Mouse (Mus musculus): ENCODE results near the gene Cep72. TPM values are rescaled to one million over a fixed set of nuclear protein-coding genes. Genes with fewer than 3 reads are reported as not detected.
"Not testable (repeated sequence)": the region's sequence is repeated elsewhere in the genome, so short reads cannot be mapped to it uniquely, and the experiment has no call there.

Gene Cep72
- total RNA-seq (2021) = 1 to 10 TPM; 4.1 to 4.4 TPM

DNA sequence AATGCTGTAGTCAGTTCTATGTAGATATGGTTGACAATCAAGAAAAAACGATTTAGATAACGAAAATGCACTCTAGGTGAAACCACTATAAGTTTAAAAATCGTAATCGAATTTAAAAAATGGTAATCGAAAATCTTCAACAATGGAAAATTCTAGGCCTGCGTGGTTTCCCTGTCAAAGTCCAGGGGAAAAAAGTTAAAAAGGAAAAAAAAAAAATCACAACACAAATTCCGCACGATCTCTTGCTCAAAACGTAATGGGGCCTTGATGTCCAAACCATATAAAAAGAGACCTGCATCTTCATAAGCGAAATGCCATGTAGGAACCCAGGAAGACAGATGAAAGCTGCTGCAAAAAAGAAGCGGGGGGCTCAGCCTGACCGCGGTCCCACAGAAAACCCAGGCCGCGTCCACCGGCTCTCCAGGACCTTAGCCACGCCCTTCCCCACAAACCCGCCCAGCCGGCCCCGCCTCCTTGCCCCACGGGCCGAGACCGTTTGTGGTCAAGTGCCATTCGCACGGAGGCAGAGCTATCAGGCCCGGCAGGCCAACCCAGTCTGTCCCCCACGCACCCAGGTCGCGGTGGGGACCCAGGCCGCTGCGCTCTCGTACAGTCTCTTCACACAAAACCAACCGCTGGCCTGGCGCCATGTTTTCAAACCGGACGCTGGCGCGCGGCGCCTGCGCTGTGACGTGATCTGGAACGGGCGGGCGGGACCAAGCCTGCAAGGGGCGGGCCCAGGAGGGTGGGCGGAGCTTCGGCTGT is at the start of gene Cep72:
Gene Cep72, minus strand, starts transcription at position 687 of the 765 bp plus-strand sequence.
- intact Hi-C loops (cut with DNase I) = no loop called here
- peak; percentile 96 for DNase-seq

DNA sequence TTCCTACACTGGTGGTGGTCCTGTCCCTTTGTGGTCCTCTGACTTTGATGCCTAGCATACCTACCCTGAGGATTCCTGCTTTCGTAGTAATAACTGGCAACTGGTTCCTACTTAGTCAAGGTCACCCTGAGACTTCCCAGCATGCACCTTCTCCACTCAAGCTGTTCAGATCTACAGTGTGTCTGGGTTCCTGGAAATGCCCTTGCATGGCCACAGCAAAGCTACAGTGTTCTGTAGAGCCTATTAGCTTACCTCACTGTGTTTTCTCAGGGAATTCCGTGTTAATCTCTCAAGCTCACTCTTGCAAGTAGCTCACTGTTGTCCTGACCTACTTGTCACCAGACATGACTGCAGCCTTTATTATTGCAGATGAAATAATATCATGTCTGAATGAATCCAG is 45.3 kb upstream of the Cep72 start:
- no peak for DNase-seq
- intact Hi-C loops (cut with DNase I) = no loop called here

DNA sequence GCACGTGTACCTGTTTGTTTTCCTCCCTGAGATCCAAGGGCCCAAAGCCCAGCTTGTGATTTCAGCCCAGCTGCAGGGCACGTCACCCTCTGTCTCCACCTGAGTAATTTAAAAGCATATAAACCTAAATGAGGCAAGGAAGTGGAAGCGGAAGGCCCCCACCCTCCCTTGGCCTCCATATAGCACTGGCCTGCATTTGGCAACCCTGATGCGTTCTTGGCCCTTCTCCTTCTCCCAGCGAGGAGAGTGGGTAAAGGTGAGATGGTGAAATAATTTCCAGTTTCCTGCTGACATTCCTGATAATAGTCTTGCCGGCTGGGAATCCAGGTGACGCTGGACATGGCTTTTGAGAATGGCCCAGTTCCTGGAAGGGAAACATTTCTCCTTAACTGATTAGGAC is 42.3 kb upstream of the Cep72 start:
- intact Hi-C loops (cut with DNase I) = no loop called here
- DNase-seq = no peak

DNA sequence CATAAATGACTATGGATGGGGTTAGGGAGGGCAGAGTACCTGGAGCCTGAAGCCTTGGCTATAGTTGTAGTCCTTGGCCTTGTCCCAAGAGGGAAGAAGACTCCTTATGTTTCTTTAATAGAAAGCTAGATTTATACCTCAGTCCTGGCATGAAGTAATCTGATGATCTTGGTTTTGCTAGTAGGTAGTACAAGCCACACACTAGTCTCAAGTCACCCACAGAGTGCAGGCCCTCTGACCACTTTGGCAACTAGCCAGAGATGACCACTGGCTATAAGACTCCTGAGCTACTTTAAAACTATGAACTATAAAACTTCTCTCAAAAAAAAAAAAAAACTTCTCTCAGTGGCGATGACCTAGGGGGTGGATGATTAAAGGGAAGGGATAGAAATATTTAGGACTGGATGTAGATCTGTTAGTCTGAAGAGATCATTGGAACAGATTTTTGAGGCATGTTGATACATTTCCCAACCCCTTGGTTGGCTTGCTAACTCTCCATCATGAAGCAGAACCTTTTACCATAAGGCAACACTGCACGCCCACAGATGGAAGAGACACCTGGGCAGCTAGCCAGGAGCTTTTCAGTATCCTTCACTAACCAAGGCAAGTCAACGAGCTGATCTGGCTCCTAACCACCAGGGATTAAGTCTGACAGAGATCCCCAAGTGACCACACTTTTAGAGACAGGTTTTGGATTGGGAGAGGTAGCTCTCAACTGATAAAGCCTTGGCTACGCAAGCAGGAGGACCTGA is 40.9 kb upstream of the Cep72 start:
- DNase-seq = peak; percentile 40
- intact Hi-C loops (cut with DNase I) = no loop called here

DNA sequence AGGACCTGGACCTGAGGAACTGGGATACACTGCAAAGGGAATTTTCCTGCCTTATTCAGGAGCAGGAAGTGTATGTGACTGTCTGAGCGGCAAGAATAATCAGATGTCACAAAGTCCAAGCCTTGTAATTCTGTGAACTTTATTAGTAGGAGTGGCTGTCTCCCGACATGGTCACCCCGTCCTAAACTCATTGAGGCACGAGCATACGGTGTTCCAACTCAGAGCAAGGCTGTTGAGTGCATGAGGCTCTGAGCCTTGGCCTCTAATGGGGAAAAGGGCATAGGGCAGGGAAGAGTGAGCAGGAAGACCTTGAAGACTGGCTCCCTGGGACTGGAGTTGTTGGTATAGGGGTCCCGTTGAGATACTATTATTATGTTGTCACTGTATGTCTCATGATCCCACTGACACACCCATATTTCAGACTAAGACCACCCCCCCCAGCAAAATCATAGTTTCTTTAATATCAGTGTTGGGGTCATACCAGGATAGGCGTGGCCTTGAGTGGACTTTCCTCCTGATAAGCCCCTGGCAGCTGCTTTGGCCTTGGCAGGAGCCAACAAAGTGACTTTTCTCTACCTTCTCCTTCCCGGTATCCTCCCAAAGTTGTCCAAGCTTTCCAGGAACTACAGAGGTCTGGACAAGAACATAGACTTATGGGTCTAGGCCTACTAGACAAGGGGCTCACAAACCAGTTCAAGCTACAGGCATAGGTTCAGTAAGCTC is 40.2 kb upstream of the Cep72 start:
- DNase-seq = no peak
- intact Hi-C loops (cut with DNase I) = no loop called here

DNA sequence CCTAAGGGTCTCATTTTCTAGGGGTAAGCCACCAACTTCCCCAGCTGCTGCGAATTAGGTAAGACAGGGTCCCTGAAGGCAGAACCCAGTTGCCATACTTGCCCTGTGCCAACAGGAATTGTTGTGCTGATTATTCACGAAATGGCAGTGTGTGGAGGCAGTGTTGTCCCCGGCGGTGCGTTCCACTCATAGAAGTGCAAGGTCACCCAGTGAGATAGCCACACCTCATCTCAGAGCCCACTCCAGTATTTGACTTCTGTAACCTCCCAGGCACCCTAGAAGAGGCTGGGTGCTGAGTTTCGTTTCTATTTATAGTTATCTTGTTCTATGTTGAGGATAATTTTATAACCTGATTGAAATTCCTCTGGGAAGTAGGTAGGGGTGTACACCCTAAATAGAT is 36.8 kb upstream of the Cep72 start:
- intact Hi-C loops (cut with DNase I) = loop anchor here (5.0 kb wide), 1 partner anchor 203 kb away; no protein-coding TSS in a partner anchor
- DNase-seq = no peak

DNA sequence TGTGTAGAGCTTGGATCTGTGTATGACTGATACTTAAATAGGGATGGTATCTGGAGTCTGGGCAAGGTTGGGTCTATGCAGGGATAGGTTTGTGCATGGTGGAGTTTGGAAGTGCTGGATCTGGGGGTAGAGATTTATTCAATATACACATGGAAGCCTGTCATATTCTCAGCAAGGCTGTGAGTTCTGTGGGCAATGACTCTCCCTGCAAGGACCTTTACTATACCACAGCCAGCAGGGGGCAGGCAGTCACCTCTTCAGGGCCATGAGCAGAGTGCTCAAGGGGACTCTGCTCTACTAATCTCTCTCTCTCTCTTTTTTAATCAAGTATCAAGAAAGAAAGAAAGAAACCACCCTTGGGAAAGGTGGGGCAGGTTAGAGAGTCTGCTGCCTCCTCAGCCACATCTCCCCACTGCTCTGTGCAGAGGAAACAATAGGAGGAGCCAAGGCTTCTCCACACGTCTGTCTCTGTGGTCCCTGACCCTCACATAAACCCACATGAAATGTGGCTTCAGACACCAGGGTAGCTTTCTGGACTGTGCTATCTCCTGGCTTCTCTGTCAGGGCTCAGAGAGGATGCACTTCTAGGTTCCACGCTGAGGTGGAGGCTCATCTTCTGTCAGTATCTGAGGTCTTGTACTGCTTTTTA is 34.7 kb upstream of the Cep72 start:
- peak; percentile 73 for DNase-seq
- intact Hi-C loops (cut with DNase I) = loop anchor here (5.0 kb wide), 1 partner anchor 205 kb away; no protein-coding TSS in a partner anchor

DNA sequence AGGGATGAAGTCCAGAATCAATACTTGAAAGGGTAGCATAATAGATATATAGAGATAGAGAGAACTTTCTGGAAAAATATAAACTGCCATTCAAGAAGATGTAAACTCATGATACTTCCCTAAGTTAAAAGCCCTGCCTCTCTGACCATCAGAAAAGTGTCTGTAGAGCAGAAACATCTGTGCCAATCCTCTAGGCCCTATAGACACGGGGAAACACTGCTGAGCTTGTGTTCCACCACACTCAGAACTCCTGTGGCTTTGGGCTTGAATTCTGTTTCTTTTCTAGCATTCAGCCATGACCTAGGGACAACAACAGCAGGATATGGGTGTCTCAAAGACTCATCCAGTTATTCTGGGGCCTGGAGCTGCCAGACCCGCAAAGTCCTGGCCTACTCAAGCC is 33.8 kb upstream of the Cep72 start:
- intact Hi-C loops (cut with DNase I) = loop anchor here (5.0 kb wide), 1 partner anchor 206 kb away; no protein-coding TSS in a partner anchor
- no peak for DNase-seq

DNA sequence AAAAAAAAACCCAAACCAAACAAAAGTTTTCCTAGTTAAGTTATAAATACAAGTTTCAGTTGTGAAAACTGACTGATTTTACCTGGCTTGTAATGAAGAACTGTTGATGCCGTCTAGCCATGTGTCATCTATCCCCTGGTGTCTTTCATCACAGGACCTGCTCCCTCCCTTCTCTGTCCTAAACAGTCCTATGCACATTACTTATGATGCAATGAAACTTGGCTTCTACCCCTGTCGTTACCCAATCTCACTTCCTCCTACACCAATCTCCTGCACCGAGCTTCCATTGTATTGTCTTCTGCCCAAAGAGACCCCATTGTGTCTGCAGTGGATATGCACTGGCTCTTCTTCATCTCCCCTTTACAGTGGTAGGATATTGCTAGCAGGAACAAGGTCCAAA is 28.2 kb upstream of the Cep72 start:
- no peak for DNase-seq
- intact Hi-C loops (cut with DNase I) = no loop called here

DNA sequence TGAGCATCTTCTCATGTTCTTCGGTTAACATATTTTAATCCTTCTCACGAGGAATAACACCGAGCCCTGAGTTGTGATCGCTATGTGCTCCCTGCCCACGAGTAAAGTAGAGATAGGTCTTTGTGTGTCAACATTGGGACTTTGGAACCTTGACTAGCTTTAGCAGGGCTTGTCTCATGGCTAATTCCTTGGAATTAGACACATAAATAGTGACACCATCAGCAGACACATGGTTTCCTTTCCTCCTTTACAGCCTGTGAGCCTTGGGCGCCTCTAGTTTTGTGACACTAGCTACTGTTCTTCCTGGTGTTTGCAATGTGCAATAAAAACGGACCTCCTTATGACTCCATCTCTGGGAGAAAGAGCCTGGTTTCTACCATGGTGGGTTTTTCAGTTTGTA is 11.3 kb upstream of the Cep72 start:
- DNase-seq = no peak
- intact Hi-C loops (cut with DNase I) = no loop called here

DNA sequence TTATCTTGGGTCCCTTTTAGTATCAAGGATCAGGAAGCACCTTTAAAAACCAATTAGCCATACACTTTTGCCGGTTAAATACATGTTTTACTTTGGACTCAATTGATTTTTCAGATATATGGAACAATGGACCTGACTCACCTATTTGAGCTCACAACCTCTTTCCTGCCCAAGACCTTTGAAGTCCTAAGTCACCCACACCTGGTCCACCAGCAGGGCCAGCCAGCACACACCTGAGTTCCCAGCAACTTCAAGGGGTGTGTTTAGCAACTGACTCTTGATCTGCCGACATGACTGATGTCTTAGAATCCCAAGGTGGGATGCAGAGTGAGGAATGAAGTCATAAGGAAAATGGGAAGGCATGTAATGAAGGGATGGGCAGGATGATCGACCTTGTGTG is 9.6 kb upstream of the Cep72 start:
- no peak for DNase-seq
- intact Hi-C loops (cut with DNase I) = no loop called here

DNA sequence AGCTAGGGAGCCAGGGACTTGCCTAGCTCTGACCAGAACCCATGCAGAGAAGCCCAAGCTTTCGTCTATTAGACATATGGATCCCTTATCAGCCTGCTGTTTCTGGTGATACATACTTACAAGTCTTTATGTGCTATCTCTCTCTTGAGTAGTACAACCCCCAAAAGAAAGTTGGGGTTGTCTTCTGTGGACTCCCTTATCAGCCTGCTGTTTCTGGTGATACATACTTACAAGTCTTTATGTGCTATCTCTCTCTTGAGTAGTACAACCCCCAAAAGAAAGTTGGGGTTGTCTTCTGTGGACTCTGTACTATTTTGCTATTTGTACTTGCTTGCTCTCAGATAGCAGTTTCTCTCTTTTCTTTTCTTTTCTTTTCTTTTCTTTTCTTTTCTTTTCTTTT is 9.1 kb upstream of the Cep72 start:
- intact Hi-C loops (cut with DNase I); DNase-seq: not testable (repeated sequence)

DNA sequence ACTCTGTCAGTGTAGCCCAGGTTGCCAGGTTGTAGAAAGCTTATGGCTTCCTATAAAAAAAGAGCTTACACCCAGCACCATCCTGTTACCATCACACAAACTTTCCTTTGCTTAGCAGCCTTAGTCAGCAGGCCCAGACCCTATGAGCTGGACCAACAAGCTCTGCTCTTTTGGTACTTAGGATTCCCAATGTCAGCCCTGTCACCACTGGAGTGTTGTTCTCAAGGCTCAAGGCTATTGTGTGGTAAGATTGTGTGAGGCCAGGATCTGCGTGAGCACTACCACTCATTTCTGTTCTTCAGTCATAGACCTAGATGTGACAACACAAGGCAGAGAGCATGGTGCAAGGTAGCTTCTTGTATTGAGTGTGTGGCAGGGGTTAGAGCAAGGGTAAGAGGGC is 4.5 kb upstream of the Cep72 start:
- no peak for DNase-seq
- intact Hi-C loops (cut with DNase I) = no loop called here

DNA sequence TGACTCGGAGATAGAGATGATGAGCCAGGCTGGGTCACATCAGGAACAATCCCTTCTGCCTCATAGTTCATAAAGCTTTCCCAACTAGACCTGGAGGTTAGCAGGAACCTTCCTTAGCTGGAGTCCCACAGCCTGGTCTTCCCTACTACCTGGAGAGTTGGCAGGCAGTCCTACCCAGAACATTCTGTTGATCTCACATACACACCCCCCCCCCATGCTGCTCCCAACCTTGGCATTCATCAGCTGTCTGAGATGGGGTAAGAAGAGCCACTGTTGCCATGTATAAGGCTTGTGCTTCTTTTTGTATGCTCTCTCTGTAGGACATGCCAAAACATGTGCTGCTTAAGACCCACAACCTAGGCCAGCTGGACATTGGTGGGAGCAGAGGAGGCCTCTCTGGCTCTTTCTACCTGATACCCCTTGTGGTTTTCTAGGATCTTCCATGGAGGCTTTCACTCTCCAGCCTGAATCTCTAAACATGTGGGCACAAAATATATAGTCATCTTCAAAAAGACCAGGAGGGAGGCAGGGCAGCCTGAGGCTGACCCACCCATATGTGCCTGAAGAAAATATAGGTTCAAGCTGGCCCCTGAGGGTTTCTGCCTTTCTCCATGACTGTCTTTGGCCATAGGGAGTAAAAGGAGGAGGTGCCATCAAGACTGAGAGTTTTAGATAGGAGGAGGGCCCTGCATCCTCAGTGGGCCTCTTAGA is 1.4 kb upstream of the Cep72 start:
- no peak for DNase-seq

DNA sequence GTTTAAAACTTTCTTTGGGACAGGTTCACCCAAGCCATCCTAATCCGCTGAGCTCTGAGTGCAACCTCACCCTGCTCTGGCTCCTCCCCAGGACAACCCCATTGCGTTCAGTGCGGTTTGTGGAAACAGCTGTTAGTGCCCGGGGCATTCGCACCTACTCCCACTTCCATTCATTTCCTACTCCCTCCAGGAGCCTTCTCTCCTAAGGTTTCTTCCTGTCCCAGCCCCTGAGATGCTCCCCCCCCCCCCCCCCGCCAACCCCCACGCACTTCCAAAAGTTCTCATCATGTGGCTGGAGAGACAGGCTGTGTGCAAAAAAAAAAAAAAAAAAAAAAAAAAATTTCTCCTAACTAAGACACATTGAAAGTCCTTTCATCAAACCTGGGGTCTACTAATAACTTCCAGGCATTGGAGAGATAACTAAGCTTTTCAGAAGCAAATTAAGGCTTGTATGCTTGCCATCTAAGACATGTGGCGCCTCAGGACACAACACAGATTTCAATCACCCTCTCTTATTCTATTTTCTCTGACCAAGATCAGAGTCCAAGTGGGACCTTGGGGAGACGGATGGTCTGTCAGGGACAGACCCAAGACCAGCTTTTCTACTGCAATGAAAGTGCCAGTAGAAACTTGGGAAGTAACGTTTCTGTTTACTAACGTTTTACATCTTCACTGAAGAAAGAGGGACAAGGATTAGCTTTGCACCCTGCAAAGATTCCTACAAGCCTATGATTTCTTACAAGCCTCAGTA is 454 bp upstream of the Cep72 start:
- no peak for DNase-seq
- intact Hi-C loops (cut with DNase I) = no loop called here

More for the DNA sequence above, 1.4 kb upstream of the Cep72 start:
- intact Hi-C loops (cut with DNase I) = no loop called here

DNA sequence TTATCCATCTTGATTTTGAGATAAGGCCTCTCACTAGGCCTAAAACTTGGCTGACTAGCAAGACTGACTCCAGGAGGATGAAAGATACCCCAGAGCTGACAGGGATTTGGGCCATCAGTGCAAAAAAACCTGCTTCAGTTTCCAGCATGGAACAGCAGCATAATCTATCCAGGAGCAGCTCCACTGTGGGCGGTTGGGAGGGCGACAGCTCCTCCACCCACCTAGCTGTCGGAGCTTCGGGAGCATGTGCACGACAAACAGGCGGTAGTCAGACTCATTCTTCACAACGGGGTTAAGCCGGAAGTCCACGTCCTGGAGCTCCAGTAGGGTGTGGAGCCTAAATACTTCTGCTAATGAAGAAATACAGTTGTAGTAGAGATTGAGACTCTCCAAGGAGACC is 4.0 kb downstream of the Cep72 start:
- intact Hi-C loops (cut with DNase I) = no loop called here
- no peak for DNase-seq

DNA sequence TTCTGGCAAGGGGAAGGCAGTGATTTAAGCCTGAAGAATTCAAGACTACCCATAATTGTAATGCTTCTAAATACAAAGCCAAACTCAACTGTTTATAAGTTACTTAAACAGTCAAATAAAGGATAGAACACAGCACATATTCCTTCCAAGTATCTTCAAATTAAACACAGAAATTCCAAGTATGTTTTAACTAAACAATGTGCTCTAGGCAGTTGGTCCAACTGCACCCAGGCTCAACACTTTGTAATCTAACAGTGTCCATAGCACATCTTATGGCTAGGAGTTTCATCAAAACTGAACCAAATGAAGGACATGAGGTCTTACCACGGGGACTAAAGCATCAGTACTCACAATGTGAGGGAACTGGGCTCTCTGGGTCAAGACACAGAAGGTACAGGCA is 5.9 kb downstream of the Cep72 start:
- no peak for DNase-seq
- intact Hi-C loops (cut with DNase I) = no loop called here

DNA sequence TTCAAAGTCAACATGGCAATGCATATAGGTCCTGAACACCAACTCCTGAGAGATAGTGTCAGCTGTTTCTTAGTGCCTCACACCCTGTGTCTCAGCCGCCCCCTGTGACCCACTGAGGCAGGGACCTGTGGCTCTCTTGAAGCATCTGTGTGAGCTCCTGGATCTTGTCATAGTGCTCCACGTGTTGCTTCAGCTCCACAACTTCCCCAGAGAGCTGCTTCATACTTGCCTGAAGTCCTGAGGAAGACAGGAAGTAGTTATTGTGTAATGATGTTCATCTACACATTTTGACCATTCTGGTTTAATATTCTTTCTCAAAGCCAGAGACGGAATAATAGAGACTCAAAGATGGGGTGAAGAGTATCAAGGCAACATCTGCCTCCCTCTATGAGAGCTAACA is 22.2 kb downstream of the Cep72 start:
- intact Hi-C loops (cut with DNase I) = no loop called here

DNA sequence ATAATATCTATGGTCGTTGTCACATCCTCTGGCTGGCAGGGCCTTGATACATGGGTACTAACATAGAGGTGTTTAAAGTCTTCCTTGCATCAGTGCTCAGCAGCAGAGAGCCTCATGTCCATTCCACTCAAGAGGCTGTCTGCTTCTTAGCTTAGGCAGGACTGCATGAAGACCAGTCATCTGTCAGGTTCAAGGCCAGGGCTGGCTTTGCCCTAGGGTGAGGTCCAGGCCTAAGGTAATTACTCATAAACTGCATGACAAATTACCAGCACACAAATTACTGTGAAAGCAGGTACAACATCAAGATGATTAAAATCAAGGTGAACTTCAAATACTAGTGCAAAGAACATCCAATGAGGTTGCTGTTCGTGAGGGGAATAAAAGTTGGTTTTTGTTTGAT is 26.3 kb downstream of the Cep72 start:
- intact Hi-C loops (cut with DNase I) = no loop called here
- no peak for DNase-seq

More for the DNA sequence above, 22.2 kb downstream of the Cep72 start:
- no peak for DNase-seq

DNA sequence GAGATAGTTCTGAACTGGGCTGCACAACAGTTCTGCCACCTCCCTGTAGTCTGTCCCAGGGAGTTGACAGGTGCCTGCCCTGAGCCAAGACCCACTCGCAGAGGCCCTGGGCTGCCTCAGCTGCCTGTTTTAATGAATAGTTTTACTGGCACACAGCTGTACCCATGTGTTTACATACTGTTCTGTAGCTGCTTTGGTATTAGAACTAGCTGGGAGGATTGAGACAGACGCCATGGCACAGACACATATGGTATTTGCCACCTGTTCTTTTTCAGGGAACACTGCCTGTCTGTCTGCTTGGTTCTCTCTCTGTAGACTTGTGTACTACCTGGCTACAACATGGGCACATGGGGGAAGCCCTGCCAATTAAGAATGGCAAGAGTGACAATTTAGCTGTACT is 27.3 kb downstream of the Cep72 start:
- intact Hi-C loops (cut with DNase I) = no loop called here
- DNase-seq = no peak
